Mouse (Mus musculus) left cerebral cortex, adult 8-10 months (tissue): Measurements from ENCODE around the gene Tspan5. TPM values are rescaled to one million over a fixed set of nuclear protein-coding genes. Genes with fewer than 3 reads are reported as not detected.

Source experiments
- DNase-seq, 2 experiments: peaks; one replicate each; pipeline ENCODE4 v3.0.0; 2022; ENCODE audit warnings: low spot score in 2 of 2
- total RNA-seq, 4 experiments: library from RNA; stranded (reverse); gene quantifications; 2 replicates each; pipeline ENCODE4 v1.2.4; 2022

Tspan5 gene
- total RNA-seq, 4 experiments from 2014 or later, result 217 to 260 (median 233) TPM

DNA sequence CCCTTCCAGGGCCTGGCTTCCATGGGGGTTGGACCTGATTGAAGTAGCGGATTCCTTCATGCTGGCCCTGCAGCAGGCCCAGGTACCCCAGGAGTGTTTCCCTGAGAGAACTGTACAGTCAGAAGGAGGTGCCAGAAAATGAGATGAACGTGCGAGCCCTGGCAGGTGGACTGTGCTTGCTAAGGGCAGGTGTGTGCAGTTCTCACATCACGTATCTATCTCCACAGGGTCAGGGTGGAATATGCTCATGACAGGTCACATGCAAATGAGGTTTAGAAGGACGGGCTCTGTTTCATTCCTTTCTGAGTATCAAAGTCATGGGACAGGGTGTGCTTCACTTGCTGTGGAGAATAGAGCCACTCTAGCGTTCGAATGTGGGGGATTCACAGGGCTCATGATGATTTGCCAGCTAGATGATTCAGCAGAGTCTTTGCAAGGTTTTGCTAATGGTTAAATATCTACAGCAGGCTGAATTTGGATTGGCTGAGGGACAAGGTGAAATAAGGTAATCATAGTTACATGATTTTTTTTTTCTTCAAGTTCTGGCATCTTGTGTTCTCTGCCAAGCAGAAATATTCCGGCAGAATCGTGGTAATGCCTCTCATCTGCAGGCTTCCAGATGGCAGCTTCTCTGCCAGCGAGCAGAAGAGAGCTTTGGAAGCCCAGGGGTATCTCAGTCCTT lies 28.8 kb downstream of the Tspan5 start:
- DNase-seq, result peak in 1 of 2 experiments; percentile 69

DNA sequence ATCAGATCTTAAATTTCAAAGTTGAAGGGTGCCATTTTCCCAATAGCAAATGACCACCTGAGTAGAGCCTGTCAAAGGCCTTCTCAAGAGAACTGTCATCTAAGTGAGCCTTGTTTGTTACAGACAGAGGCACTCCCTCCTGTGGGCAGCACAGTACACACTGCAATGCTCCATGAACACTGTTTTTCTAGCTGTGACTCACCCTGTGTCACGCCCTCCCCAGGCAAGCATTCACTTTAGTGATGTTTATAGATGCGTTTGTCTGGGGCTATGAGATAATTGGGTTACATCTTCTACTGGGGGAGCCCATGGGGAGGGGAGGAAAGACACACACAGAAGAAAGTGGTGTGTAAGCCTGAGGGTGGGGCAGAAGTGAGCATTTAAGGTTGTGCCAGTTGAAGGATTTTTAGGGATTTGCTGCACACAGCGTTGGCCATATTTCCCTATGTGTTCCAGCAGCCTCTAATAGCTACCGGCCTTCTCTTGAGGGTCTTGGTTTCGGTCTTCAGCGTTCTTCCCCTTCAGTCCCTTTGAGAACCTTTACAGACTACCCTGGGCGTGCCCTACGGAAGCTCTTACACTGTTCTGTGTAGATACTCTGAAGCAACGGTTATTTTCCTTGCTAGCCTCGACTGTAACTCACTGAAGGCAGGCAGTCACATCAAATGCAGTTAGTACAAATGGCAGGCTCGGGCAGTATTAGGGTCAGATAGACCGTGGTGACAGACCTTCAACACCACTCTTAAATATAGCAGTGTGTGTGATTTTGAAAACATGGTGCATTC lies 29.7 kb downstream of the Tspan5 start:
- DNase-seq, result no peak

DNA sequence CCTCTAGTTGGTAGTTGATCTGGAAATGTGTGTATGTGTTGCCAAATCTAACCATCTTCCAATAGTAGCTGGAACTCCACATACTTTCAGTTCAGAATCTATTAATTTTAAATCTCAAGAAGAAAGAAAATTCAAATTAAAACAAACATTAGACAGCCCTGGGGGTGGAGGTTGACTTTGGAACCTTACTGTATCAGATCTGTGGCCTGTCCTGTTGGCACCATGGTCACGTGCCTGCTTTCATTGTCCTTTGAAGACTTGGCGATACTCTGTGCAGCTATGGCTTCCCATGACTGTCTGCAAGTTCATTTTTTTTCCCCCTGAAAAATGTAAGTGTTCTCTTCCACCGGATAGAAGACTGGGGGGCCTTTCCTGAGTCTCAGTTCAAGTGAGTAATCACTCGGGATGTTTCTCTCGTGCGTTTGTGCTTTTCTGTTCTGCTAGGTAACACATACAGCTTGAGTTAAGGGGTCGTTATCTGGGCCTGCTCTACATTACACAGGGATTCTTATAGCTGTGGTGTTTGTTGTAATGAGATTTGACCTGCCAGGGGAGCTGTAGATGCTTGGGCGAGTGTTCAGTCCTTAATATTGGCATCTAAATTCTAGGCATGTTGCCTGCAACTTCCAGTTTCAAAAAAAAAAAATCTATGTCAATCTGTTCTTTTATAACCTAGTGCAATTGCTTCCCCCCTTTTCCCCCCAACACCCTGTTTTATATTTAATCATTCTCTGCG lies 32.0 kb downstream of the Tspan5 start:
- no peak for DNase-seq

DNA sequence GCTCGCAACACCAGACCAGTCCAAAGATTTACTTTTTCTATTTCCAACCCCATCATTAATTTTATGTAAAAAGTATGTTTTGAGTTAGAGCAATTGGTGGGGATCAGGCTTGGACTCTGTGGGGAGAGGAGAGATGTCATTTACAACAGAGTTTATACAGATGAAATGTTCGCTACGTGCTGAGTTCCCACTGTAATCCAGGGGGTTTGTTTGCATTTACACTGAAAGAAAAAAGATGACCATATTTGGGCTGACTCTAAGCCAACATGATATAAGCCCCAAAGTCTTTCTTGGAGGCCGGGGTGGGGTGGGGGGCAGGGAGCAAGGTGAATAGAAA lies 32.6 kb downstream of the Tspan5 start:
- DNase-seq, result no peak

DNA sequence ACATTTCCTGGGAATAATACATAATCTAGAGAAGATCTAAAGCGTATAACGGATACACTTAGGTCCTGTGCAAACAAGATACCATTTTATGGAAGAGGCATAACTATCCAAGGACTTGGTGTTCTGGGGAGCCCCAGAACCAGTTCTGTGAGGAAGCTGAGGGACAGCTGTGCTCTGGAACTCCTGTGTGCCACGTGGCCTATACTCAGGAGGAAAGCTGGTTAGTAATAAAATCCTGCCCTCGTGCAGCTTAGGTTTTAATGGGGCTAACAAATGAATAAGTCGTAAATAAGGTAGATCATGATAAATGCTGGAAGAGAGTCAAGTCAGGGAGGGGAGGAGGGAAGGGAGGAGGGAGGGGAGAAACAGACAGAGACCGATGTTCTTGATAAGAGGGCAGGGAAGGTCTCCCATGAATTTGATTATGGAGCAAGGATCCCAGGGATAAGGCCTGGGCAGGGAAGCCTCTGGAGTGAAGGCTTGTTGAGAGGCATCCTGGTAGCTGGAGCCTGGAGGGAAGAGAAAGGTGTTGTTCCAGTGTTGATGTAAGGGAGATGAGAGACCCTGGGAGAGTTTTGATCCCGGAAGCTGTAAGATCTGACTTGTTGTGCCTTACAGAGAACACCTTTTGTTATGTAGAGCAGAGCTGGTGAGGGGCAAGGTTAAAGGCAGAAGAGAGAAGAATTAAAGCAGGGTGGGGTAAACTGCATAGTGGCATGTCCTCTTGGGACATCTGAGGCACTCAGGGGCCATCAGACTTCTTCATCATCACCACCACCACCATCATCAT lies 34.1 kb downstream of the Tspan5 start:
- DNase-seq, result no peak

DNA sequence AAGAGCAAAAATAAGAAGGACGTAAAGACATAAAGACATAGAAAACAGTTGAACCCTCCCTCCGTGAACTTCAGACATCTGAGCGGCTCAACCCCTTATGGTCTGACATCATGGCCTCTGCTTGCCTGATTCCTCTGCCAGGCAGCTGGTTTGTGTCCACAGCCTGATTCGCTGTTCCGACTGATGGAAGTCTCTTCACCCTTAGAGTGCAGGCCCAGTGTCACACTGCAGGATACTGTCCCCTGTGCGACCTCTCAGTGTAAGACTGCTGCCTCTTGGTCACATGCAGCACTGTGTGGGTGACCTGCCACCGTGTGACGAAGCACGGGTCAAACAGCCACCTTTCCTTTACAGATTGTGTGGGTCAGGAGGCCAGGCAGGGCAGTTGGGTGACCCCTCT lies 39.5 kb downstream of the Tspan5 start:
- DNase-seq, result no peak

DNA sequence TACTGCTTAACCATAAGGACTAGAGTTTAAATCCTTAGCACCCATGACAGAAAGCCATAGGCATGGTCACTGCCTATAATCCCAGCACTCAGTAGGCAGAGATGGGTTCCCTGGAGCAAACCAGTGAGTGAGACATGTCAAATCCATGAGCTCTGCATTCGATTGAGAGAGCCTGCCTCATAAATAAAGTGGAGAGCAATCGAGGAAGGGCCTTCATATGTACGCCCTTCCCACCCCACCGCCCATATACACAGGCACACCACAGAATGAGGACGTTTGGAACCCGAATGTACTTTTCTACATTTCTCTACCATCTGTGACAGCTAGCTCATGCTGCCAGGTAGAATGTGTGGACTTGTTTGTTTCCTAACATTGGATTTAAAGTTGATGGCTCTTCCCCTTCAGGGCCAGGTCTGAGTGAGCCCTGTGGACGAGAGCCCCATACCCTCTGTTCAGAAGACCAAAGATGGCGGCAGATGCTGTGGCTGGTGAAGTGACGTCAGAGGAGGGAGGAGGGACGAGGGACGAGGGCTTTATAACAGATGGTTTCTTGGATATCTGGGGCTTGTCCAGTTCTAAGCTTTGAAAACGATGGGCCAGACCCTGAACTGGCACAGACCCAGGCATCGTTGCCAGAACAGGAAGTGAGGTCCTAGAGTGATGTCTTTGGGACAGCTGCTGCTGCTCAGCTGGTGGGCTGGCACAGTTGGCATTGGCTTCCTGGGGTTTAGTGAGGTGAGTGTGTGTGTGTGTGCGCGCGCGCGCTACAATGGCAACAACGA lies 42.1 kb downstream of the Tspan5 start:
- DNase-seq, result no peak

DNA sequence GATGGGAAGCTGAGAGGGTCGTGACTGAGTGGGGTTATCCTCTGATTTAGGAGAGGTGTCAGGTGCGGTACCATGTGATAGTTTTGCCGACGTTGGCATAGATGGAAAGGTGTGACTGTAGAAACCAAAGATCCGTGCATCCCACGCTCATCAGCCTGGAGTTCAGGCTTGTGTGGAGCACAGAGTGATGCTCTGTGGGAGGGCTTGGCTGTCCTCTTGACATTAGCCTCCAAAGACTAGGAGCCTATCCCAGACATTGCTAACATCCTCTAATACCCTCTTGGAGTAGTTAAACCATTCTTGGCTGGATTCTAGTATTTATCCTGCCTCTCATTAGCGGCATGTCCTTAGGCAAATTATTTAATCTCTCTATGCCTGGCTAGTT lies 42.6 kb downstream of the Tspan5 start:
- no peak for DNase-seq

DNA sequence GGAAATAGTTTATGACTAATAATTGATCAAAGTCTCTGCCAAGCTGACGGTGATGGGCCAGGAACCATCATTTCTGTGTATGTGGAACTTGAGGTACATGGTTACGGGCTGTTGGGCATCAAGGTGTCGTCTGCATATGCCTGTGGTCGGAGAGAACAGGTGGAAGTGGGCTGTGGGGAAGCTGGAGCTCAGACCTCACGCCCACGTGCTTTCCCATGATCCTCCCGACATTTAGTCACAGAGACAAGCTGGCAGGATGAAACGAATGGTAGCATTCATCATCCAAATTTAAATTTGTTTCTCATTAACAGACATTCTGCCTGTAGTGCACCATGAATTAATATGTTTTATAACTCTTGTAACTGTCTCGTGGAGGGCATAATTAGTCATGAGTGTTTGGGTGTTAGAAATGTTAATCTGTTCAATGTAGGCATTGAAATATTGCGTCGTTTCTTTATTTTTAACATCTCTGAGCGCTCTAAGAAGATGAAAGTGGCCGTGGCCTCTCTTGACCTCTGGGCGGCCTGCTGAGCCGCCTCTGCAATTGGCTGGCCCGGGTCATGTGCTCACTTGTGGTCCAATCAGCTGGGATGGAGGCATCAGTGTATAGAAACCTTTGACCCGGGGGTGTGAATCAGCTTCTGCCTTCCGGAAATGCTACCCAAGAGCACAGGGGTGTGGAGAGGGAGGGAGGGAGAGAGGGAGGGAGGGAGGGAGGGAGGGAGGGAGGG lies 45.9 kb downstream of the Tspan5 start:
- DNase-seq, result peak in 1 of 2 experiments; percentile 73

DNA sequence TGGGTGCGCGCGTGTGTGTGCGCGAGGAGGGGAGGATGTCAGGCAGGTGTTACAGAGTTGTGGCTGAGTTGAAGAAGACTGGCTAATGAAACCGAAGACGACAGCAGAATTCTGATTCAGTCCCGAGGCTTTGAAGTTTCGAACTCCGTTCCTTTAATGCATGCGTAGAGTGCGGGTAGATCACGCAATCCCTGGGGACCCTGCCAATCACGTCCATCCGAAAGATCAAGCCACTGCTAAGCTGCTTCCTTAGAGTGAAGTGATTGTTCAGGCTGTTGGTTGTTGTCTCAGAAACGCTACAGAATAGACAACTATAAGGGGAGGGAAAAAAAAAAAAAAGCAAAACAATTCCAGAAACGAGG lies 46.5 kb downstream of the Tspan5 start:
- no peak for DNase-seq

DNA sequence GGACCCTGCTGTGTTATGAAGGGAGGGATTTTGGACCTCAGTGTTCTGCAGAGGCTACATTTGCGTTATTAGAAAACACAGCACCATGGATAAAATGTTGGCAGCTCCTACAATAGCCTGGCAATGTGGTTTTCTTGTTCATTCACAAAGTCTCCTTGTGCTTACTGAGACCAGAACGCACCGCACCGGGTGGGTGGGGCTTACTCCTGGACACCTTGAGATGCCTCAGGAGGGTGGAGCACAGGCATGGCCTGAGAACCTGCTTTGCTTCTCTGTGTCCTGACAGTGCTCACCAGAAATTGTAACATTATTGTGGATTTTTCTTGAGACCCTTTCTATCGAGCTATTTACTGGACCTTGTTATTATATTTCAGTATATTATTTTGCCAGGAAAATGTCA lies 47.3 kb downstream of the Tspan5 start:
- DNase-seq, result no peak

DNA sequence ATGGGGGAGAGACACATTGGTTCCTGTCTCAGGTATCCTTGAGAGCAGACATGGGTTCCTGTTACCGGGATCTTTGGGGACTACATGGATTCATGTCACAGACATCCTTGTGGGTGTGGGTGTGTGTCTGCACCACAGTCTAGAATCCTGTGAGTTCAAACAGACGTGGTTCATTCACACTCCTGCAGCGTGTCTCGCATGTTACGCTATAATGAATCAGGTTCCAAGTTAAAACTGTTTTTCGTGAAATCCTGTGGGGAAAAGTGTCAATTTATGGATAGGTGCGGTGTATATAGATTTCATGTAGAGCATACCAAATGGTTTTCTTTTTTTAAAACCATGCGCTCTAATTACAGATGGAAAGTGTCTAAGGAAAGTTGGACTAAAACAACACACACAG lies 52.5 kb downstream of the Tspan5 start:
- peak in 1 of 2 experiments; percentile 64 for DNase-seq

DNA sequence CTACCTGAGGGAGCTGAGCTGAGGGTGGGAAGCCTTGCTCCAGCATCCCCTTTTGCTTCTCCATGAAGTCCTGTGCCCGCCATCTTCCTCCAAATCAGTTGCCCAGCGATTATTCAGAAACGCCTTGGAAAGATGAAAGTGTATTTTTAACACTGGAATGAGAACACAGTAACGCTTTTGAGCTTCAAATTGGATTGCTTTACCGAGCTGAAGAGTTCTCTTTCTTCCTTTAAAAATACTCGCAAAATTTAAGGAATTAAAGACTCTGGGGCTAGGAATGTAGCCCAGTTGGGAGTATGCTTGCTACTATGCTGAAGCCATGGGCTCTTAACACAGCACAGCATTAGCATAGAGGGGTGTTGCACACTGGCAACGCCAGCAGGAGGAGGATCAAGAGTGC lies 54.0 kb downstream of the Tspan5 start:
- no peak for DNase-seq

DNA sequence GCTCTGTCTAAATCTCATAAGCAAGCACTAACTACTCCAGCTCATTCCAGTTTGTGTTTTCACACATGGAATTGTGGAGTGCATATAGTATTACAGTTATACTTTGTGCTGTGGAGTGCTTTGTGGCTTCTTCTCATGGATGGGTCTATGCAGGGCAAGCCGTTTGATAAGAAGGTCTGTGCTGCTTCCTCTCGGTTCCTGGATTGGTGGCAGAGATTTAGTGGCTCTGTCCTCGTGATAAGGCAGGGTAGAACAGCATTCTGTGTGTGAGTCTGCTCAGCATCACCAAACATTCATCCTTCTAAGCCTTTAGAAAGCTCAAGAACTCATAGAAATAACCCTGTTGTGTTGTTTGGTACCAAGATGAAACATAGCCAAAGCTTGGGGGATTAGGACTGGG lies 54.6 kb downstream of the Tspan5 start:
- DNase-seq, result no peak

DNA sequence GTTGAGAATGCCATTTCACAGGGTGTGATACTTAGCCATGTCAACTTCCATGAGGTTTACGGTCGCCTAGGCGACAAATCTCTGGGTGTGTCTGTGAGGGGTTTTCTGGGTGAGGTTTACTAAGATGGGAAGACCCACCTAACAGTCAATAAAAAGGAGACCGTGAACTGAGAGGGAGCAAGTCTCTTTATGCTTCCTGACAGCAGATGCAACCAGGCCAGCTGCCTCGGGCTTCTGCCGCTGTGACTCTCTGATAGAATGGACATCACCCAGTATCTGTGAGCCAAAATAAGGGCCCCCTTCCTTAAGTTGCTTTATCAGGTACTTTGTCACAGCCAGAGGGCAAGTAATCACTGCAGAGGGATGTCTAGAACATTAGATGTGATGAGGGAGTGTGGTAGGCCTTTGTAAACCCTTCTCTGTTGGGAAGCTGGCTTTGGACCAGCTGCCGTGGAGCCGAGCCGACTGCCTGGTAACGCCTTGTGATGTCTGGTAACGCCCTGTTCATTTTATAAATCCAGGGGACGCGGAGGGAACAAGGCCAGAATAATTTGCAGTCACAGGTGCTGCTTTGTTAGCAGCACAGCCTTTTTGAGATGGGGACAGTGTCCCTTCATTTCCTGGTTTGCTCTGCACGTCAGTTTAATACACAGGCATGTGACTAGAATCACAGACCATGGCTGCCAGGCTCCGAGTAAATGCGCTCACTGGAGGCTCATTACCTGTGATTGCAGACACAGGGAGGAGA lies 58.8 kb downstream of the Tspan5 start:
- DNase-seq, result no peak

DNA sequence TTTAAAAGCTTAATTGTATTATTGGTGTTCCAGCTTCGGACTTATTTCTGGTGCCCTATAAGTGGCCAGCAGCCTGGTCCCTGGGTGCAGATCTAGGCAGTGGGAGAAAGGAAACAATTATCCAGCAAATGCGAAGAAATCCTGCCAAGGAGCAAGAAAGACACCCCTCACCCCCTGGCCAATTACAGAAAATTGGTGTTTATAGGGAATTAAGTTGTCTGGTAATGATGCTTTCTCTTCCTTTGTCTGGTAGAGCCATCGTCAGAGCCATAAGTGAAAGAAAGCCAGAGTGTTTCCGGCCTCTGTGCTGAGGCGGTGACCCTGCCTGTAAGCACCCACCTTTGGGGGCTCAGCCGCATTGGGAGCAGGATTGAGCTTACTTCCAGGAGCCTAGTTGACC lies 59.7 kb downstream of the Tspan5 start:
- DNase-seq, result no peak

DNA sequence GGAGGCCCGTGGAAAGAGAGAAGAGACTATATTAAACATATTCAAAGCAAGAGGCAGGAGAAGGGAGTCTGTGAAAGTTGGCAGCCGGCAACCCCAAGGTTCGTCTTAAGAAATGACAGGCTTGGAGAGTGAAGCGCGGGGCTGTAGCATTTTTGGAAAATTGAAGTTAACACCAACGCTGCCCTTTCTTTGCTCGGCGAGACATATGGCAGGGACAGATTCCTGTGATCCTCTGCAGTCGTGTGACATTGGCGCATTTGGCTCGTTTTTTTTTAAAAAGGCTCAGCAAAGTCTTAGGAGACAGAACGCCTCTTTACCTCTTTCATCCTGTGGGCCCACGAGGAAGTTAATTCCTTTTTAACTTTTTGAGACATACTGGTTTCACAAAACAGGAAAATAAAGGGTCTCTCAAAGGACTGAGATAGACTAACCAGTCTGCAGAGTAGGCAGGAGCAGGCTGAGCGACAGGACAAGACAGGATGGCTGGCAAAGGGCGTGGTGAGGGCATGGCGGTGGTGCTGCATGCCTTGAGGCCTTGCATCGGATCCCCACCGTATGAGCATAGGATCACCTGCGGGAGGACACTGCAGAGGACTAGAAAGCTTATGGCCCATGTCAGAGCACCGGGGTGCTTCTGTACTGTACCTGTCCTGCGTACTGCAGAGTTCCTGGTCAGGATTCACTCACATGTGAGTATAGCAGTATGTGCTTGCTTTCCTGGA lies 60.9 kb downstream of the Tspan5 start:
- peak in 1 of 2 experiments; percentile 58 for DNase-seq

DNA sequence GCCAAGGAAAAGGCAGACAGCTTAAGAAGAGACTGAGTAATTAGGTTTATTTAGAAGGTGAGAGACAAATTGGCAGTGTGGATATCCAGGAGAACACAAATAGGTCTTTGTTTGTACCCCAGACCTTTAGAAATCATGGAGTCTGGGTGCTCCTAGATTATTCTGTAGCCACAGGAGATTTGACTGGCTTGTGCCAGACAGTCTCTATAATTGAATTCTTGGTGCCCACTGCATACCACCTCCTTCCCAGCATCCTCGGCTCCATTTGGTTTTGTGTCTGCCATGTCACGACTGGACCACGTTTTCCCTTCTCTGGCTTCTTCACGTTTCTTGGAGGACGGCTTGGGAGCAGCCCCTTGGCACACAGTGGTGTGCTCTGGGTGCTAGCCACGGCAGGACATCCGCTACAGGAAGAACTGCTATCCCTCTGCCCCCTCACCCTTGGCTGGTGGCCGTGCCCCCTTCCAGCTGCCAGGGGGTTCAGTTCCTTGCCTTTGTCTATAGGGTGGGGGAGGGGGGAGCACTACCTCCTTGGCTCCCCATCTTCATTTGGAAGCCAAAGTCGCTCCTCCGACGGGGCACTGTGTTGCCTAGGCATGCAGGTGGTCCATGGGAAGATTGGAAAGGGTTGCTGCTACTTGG lies 61.6 kb downstream of the Tspan5 start:
- DNase-seq, result no peak
